Mouse (Mus musculus): Measurements from ENCODE around the gene Efna4. TPM values are rescaled to one million over a fixed set of nuclear protein-coding genes. Genes with fewer than 3 reads are reported as not detected.

Gene Efna4
- polyA plus RNA-seq, 1 experiment from 2014 or later, result 4.3 TPM

DNA sequence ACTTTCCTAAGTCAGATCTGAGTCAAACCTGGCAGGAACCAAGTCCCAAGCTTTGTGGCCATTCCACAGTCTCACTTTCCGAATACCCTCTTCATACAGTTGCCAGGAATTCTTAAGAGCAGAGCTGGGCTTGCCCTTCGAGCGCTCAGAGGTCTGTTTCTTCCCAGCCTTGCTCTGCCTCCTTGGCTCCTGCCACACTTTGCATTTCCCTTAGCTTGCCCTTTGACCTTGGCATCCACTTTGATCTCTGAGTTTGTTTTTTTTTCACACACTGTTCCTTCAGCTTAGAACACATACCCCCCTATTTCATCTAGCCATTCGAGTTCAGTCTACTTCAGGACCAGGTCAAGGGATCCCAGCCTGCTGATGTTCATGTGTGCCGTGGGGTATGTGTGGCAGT, 13.4 kb upstream of the Efna4 start:
- Histone ChIP-seq H3K9ac (replicated peaks; ENCODE audit: low read depth, low read length) (no peak overlapping the region), H3K9me3 (ENCODE audit: control insufficient read depth, low read length) (no peaks in the 10 kb centered on the region), H3K27me3 (ENCODE audit: control insufficient read depth, insufficient read depth, low read length) (no peaks in the 10 kb centered on the region), H3K27ac (ENCODE audit: low read depth, low read length) (no peak overlapping the region), H3K4me2 (ENCODE audit: low read depth, low read length) (no peak overlapping the region), H3K36me3 (ENCODE audit: control insufficient read depth, insufficient read depth, low read length) (no peaks in the 10 kb centered on the region), H3K4me3 (ENCODE audit: low read depth, low read length) (no peak overlapping the region), H3K4me1 (ENCODE audit: control insufficient read depth, insufficient read depth, low read length) (peaks cover 12% of the 10 kb centered on the region)
- 70% methylated on average over 5 of the region's 5 CpGs for WGBS
- ATAC-seq (ENCODE audit: low read depth), result no peak

DNA sequence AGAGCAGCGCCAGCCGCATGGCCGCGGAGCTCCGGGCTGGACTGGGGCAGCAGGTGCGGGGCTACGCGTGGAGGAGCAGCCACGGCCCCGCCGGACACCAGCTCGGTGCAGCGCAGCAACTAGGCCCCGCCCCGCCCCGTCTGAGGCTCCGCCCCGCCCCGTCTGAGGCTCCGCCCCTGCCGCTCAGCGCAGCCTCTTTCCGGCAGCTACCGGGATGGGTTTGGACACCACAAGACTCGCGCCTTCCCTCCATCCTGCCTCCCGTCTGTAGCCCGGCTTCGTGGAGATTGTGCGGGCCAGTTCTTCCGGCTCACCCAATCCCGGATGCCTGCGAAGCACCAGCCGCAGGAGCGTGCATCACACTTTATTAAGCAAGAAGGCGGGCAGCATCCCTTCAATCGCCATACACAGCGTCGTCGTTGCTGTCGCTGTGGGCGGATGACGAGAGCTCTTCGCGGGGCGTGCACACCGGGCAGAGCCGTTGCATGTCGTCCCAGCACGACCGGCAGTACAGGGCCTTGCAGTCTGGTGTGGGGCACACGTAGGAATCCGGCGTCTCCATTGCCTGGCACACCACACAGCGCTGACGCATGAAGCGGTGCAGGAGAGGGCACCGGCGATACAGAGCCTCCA, 12.2 kb upstream of the Efna4 start, which contains the start of gene Adam15:
Gene Adam15, minus strand, starts transcription at position 128 of the 633 bp plus-strand sequence.
- peak within 1 kb of the TSS; percentile 67 for H3K9ac ChIP-seq (replicated peaks; ENCODE audit: low read depth, low read length)
- H3K27ac ChIP-seq (ENCODE audit: low read depth, low read length), result peak within 1 kb of the TSS; percentile 78
- H3K4me1 ChIP-seq (ENCODE audit: control insufficient read depth, insufficient read depth, low read length), result peaks cover 12% of the 10 kb centered on the region
- peak within 1 kb of the TSS; percentile 98 for H3K4me2 ChIP-seq (ENCODE audit: low read depth, low read length)
- no peaks in the 10 kb centered on the region for H3K27me3 ChIP-seq (ENCODE audit: control insufficient read depth, insufficient read depth, low read length)
- WGBS, result under 1% methylated on average over 56 of the region's 59 CpGs
- no peaks in the 10 kb centered on the region for H3K36me3 ChIP-seq (ENCODE audit: control insufficient read depth, insufficient read depth, low read length)
- H3K4me3 ChIP-seq (ENCODE audit: low read depth, low read length), result peak within 1 kb of the TSS; percentile 54
- H3K9me3 ChIP-seq (ENCODE audit: control insufficient read depth, low read length), result no peaks in the 10 kb centered on the region
- ATAC-seq (ENCODE audit: low read depth), result peak; percentile 92

- Histone ChIP-seq H3K4me2 (ENCODE audit: low read depth, low read length) (peak overlapping the region; percentile 98), H3K9ac (replicated peaks; ENCODE audit: low read depth, low read length) (peak overlapping the region; percentile 67), H3K36me3 (ENCODE audit: control insufficient read depth, insufficient read depth, low read length) (no peaks in the 10 kb centered on the region), H3K9me3 (ENCODE audit: control insufficient read depth, low read length) (no peaks in the 10 kb centered on the region), H3K4me1 (ENCODE audit: control insufficient read depth, insufficient read depth, low read length) (peaks cover 12% of the 10 kb centered on the region), H3K27me3 (ENCODE audit: control insufficient read depth, insufficient read depth, low read length) (no peaks in the 10 kb centered on the region), H3K27ac (ENCODE audit: low read depth, low read length) (peak overlapping the region; percentile 78), H3K4me3 (ENCODE audit: low read depth, low read length) (peak overlapping the region; percentile 54)
- WGBS, result under 1% methylated on average over 38 of the region's 38 CpGs
- ATAC-seq (ENCODE audit: low read depth), result peak; percentile 53
Observed at GRCm38 (mm10) chr3:89348911-89349868, 11.4 kb upstream of the Efna4 start.

DNA sequence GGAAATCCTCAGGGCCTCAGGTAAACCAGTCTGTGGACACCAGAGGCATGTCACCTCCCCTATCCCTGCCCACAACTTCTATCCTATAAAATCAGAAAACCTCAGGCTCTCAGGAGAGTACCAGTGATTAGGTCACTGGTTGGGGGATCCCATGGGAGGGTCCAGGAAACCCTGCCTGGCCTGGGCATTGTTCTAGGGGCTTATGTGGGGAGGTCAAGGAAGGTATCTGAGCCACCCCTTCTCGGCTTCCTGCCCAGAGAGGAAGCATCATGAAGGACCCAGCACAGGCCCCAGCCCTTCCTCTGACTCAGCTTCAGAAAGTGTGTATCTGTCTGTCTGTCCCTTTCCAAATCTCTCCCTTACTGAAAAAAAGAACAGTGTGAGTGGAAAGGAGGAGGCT, 10.1 kb upstream of the Efna4 start:
- Histone ChIP-seq H3K27me3 (ENCODE audit: control insufficient read depth, insufficient read depth, low read length) (no peaks in the 10 kb centered on the region), H3K9ac (replicated peaks; ENCODE audit: low read depth, low read length) (no peak overlapping the region), H3K4me3 (ENCODE audit: low read depth, low read length) (no peak overlapping the region), H3K9me3 (ENCODE audit: control insufficient read depth, low read length) (no peaks in the 10 kb centered on the region), H3K4me2 (ENCODE audit: low read depth, low read length) (no peak overlapping the region), H3K4me1 (ENCODE audit: control insufficient read depth, insufficient read depth, low read length) (peaks cover 12% of the 10 kb centered on the region), H3K27ac (ENCODE audit: low read depth, low read length) (no peak overlapping the region), H3K36me3 (ENCODE audit: control insufficient read depth, insufficient read depth, low read length) (no peaks in the 10 kb centered on the region)
- ATAC-seq (ENCODE audit: low read depth), result no peak
- WGBS, result 44% methylated on average over 1 of the region's 1 CpGs

DNA sequence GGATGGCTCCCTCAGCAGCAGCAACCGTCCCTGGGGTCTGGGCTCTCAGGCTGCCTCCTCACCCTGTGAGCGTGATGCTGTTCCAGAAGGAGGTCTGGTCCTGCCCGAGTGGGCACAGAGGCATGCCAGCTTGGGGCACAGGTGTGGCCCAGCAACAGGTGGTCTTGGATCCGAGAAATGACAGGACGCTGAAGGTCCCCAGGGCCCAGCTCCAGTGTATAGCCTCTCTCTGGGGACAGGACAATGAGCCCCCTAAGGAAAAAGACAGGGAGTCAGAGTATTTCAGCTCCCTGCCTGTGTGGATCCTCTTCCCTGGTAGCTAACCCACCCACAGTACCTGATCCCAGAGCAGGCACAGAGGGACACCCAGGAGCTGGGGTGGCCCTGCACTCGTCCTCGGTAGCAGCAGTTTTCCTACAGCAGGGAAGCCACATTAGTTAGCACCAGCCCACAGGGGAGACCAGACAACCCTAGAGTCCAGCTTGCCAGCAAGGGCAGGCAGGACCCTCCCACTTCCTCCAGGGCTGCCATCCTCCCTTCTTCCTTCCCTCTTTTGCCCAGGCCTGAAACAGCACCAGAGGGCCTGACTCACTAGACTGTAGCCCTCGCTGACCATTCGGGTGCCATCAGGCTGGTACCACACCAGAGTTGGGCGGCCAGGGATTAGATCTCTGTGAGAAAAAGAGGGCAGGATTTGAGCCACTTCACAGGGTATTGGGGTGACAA, 9.2 kb upstream of the Efna4 start:
- ATAC-seq (ENCODE audit: low read depth), result no peak

GRCm38 (mm10) chr3:89343279-89343678, 5.5 kb upstream of the Efna4 start:
- WGBS, result 90% methylated on average over 7 of the region's 7 CpGs

More for the DNA sequence above, 9.2 kb upstream of the Efna4 start:
- 78% methylated on average over 10 of the region's 10 CpGs for WGBS
- Histone ChIP-seq H3K9me3 (ENCODE audit: control insufficient read depth, low read length) (no peaks in the 10 kb centered on the region), H3K4me1 (ENCODE audit: control insufficient read depth, insufficient read depth, low read length) (peaks cover 13% of the 10 kb centered on the region), H3K9ac (replicated peaks; ENCODE audit: low read depth, low read length) (no peak overlapping the region), H3K27me3 (ENCODE audit: control insufficient read depth, insufficient read depth, low read length) (no peaks in the 10 kb centered on the region), H3K4me2 (ENCODE audit: low read depth, low read length) (no peak overlapping the region), H3K36me3 (ENCODE audit: control insufficient read depth, insufficient read depth, low read length) (no peaks in the 10 kb centered on the region), H3K4me3 (ENCODE audit: low read depth, low read length) (no peak overlapping the region), H3K27ac (ENCODE audit: low read depth, low read length) (no peak overlapping the region)

GRCm38 (mm10) chr3:89341794-89342193, 4.0 kb upstream of the Efna4 start:
- Histone ChIP-seq H3K9me3 (ENCODE audit: control insufficient read depth, low read length) (no peaks in the 10 kb centered on the region), H3K27ac (ENCODE audit: low read depth, low read length) (no peak overlapping the region), H3K36me3 (ENCODE audit: control insufficient read depth, insufficient read depth, low read length) (no peaks in the 10 kb centered on the region), H3K27me3 (ENCODE audit: control insufficient read depth, insufficient read depth, low read length) (no peaks in the 10 kb centered on the region), H3K4me3 (ENCODE audit: low read depth, low read length) (no peak overlapping the region), H3K4me1 (ENCODE audit: control insufficient read depth, insufficient read depth, low read length) (peaks cover 15% of the 10 kb centered on the region), H3K9ac (replicated peaks; ENCODE audit: low read depth, low read length) (no peak overlapping the region), H3K4me2 (ENCODE audit: low read depth, low read length) (no peak overlapping the region)
- WGBS, result 78% methylated on average over 4 of the region's 4 CpGs
- ATAC-seq (ENCODE audit: low read depth), result no peak

More at GRCm38 (mm10) chr3:89343279-89343678, 5.5 kb upstream of the Efna4 start:
- H3K4me1 ChIP-seq (ENCODE audit: control insufficient read depth, insufficient read depth, low read length), result peaks cover 13% of the 10 kb centered on the region
- no peak overlapping the region for H3K27ac ChIP-seq (ENCODE audit: low read depth, low read length)
- H3K27me3 ChIP-seq (ENCODE audit: control insufficient read depth, insufficient read depth, low read length), result no peaks in the 10 kb centered on the region
- no peak for ATAC-seq (ENCODE audit: low read depth)
- H3K36me3 ChIP-seq (ENCODE audit: control insufficient read depth, insufficient read depth, low read length), result no peaks in the 10 kb centered on the region
- H3K4me3 ChIP-seq (ENCODE audit: low read depth, low read length), result no peak overlapping the region
- H3K4me2 ChIP-seq (ENCODE audit: low read depth, low read length), result no peak overlapping the region
- H3K9me3 ChIP-seq (ENCODE audit: control insufficient read depth, low read length), result no peaks in the 10 kb centered on the region
- H3K9ac ChIP-seq (replicated peaks; ENCODE audit: low read depth, low read length), result no peak overlapping the region

- peak overlapping the region; percentile 63 for H3K4me2 ChIP-seq (ENCODE audit: low read depth, low read length)
- 1% methylated on average over 11 of the region's 11 CpGs for whole genome bisulfite sequencing
- peak overlapping the region; percentile 47 for H3K9ac ChIP-seq (replicated peaks; ENCODE audit: low read depth, low read length)
- H3K27ac ChIP-seq (ENCODE audit: low read depth, low read length), result no peak overlapping the region
- no peaks in the 10 kb centered on the region for H3K36me3 ChIP-seq (ENCODE audit: control insufficient read depth, insufficient read depth, low read length)
- ATAC-seq (ENCODE audit: low read depth), result peak; percentile 60
- peak overlapping the region; percentile 26; the same call in 1 of the 2 replicates for H3K4me3 ChIP-seq (ENCODE audit: low read depth, low read length)
- no peaks in the 10 kb centered on the region for H3K9me3 ChIP-seq (ENCODE audit: control insufficient read depth, low read length)
- peaks cover 22% of the 10 kb centered on the region for H3K4me1 ChIP-seq (ENCODE audit: control insufficient read depth, insufficient read depth, low read length)
- no peaks in the 10 kb centered on the region for H3K27me3 ChIP-seq (ENCODE audit: control insufficient read depth, insufficient read depth, low read length)
Observed at GRCm38 (mm10) chr3:89340465-89340864, 2.6 kb upstream of the Efna4 start.
